Mouse (Mus musculus): Measurements from ENCODE around the gene Ist1. TPM values are rescaled to one million over a fixed set of nuclear protein-coding genes. Genes with fewer than 3 reads are reported as not detected.

Ist1 gene
- polyA plus RNA-seq, 1 experiment from 2014 or later, result 182 TPM

- ATAC-seq (ENCODE audit: low FRiP score), result no peak
- H3K9ac ChIP-seq (ENCODE audit: low read length), result no peak overlapping the region
- H3K9me3 ChIP-seq (ENCODE audit: control insufficient read depth, low read length), result no peaks in the 10 kb centered on the region
- H3K4me1 ChIP-seq (ENCODE audit: control insufficient read depth, insufficient read depth, low read length), result peaks cover 16% of the 10 kb centered on the region
- H3K27ac ChIP-seq (ENCODE audit: low read depth, low read length), result no peak overlapping the region
- WGBS, result 93% methylated on average over 4 of the region's 4 CpGs
- DNase-seq (ENCODE audit: low spot score, missing footprints), result no peak
- no peak overlapping the region for H3K4me3 ChIP-seq (ENCODE audit: low read depth, low read length)
- peaks cover 5% of the 10 kb centered on the region; the same call in 1 of the 2 replicates for H3K27me3 ChIP-seq (ENCODE audit: control insufficient read depth, insufficient read depth, low read length)
- H3K4me2 ChIP-seq, result no peak overlapping the region
- peaks cover 20% of the 10 kb centered on the region for H3K36me3 ChIP-seq (ENCODE audit: control insufficient read depth, insufficient read depth, low read length)
Measured at GRCm38 (mm10) chr8:109707921-109708320, 14.9 kb upstream of the Ist1 start.

GRCm38 (mm10) chr8:109706874-109707237 is 13.8 kb upstream of the Ist1 start:
- Histone ChIP-seq H3K27ac (ENCODE audit: low read depth, low read length) (no peak overlapping the region), H3K4me2 (peak overlapping the region; percentile 91), H3K4me1 (ENCODE audit: control insufficient read depth, insufficient read depth, low read length) (peaks cover 16% of the 10 kb centered on the region), H3K9ac (ENCODE audit: low read length) (peak overlapping the region; percentile 99), H3K4me3 (ENCODE audit: low read depth, low read length) (peak overlapping the region; percentile 98), H3K27me3 (ENCODE audit: control insufficient read depth, insufficient read depth, low read length) (peaks cover 5% of the 10 kb centered on the region; the same call in 1 of the 2 replicates), H3K9me3 (ENCODE audit: control insufficient read depth, low read length) (no peaks in the 10 kb centered on the region), H3K36me3 (ENCODE audit: control insufficient read depth, insufficient read depth, low read length) (peaks cover 11% of the 10 kb centered on the region; the same call in 1 of the 2 replicates)
- DNase-seq (ENCODE audit: low spot score, missing footprints) (peak; percentile 97), ATAC-seq (ENCODE audit: low FRiP score) (peak; percentile 22; the same call in 1 of the 2 replicates)
- 34% methylated on average over 2 of the region's 2 CpGs for WGBS

GRCm38 (mm10) chr8:109706076-109706873 is 13.2 kb upstream of the Ist1 start:
- peak overlapping the region; percentile 98 for H3K4me3 ChIP-seq (ENCODE audit: low read depth, low read length)
- 2% methylated on average over 30 of the region's 30 CpGs for WGBS
- H3K4me2 ChIP-seq, result peak overlapping the region; percentile 91
- no peaks in the 10 kb centered on the region for H3K9me3 ChIP-seq (ENCODE audit: control insufficient read depth, low read length)
- ATAC-seq (ENCODE audit: low FRiP score), result peak; percentile 56
- peaks cover 10% of the 10 kb centered on the region; the same call in 1 of the 2 replicates for H3K36me3 ChIP-seq (ENCODE audit: control insufficient read depth, insufficient read depth, low read length)
- peaks cover 5% of the 10 kb centered on the region; the same call in 1 of the 2 replicates for H3K27me3 ChIP-seq (ENCODE audit: control insufficient read depth, insufficient read depth, low read length)
- peak overlapping the region; percentile 99 for H3K9ac ChIP-seq (ENCODE audit: low read length)
- H3K4me1 ChIP-seq (ENCODE audit: control insufficient read depth, insufficient read depth, low read length), result peaks cover 16% of the 10 kb centered on the region
- peak overlapping the region; percentile 88 for H3K27ac ChIP-seq (ENCODE audit: low read depth, low read length)
- peak; percentile 94 for DNase-seq (ENCODE audit: low spot score, missing footprints)

GRCm38 (mm10) chr8:109705320-109706075 is 12.4 kb upstream of the Ist1 start, which contains the start of gene Zfp821:
Zfp821 (plus strand) TSS chr8:109705546.
- H3K4me2 ChIP-seq, result peak within 1 kb of the TSS; percentile 91
- peak; percentile 90 for ATAC-seq (ENCODE audit: low FRiP score)
- DNase-seq (ENCODE audit: low spot score, missing footprints), result peak; percentile 100
- no peaks in the 10 kb centered on the region for H3K9me3 ChIP-seq (ENCODE audit: control insufficient read depth, low read length)
- peak within 1 kb of the TSS; percentile 88 for H3K27ac ChIP-seq (ENCODE audit: low read depth, low read length)
- peak within 1 kb of the TSS; percentile 99 for H3K9ac ChIP-seq (ENCODE audit: low read length)
- under 1% methylated on average over 51 of the region's 100 CpGs for WGBS
- H3K4me1 ChIP-seq (ENCODE audit: control insufficient read depth, insufficient read depth, low read length), result peaks cover 16% of the 10 kb centered on the region
- peaks cover 5% of the 10 kb centered on the region; the same call in 1 of the 2 replicates for H3K27me3 ChIP-seq (ENCODE audit: control insufficient read depth, insufficient read depth, low read length)
- 0 out of 2 replicates have a peak, but pooled peaks cover 9% of the 10 kb centered on the region for H3K36me3 ChIP-seq (ENCODE audit: control insufficient read depth, insufficient read depth, low read length)
- peak within 1 kb of the TSS; percentile 98 for H3K4me3 ChIP-seq (ENCODE audit: low read depth, low read length)

GRCm38 (mm10) chr8:109704565-109705319 is 11.7 kb upstream of the Ist1 start:
- no peak for ATAC-seq (ENCODE audit: low FRiP score)
- Histone ChIP-seq H3K36me3 (ENCODE audit: control insufficient read depth, insufficient read depth, low read length) (0 out of 2 replicates have a peak, but pooled peaks cover 9% of the 10 kb centered on the region), H3K4me1 (ENCODE audit: control insufficient read depth, insufficient read depth, low read length) (peaks cover 16% of the 10 kb centered on the region), H3K9ac (ENCODE audit: low read length) (peak overlapping the region; percentile 99; the same call in 1 of the 2 replicates), H3K9me3 (ENCODE audit: control insufficient read depth, low read length) (no peaks in the 10 kb centered on the region), H3K4me3 (ENCODE audit: low read depth, low read length) (peak overlapping the region; percentile 98), H3K27ac (ENCODE audit: low read depth, low read length) (no peak overlapping the region), H3K4me2 (peak overlapping the region; percentile 91), H3K27me3 (ENCODE audit: control insufficient read depth, insufficient read depth, low read length) (peaks cover 5% of the 10 kb centered on the region; the same call in 1 of the 2 replicates)
- no peak for DNase-seq (ENCODE audit: low spot score, missing footprints)
- 13% methylated on average over 24 of the region's 24 CpGs for WGBS

- DNase-seq (ENCODE audit: low spot score, missing footprints), result no peak
- Histone ChIP-seq H3K9me3 (ENCODE audit: control insufficient read depth, low read length) (no peaks in the 10 kb centered on the region), H3K27ac (ENCODE audit: low read depth, low read length) (no peak overlapping the region), H3K4me1 (ENCODE audit: control insufficient read depth, insufficient read depth, low read length) (peaks cover 4% of the 10 kb centered on the region), H3K36me3 (ENCODE audit: control insufficient read depth, insufficient read depth, low read length) (no peaks in the 10 kb centered on the region), H3K27me3 (ENCODE audit: control insufficient read depth, insufficient read depth, low read length) (no peaks in the 10 kb centered on the region), H3K4me2 (no peak overlapping the region), H3K4me3 (ENCODE audit: low read depth, low read length) (no peak overlapping the region), H3K9ac (ENCODE audit: low read length) (no peak overlapping the region)
- WGBS, result 83% methylated on average over 3 of the region's 3 CpGs
- no peak for ATAC-seq (ENCODE audit: low FRiP score)
Measured at GRCm38 (mm10) chr8:109698477-109698876, 5.4 kb upstream of the Ist1 start.

GRCm38 (mm10) chr8:109697754-109698153 is 4.7 kb upstream of the Ist1 start:
- no peak for ATAC-seq (ENCODE audit: low FRiP score)
- no peak overlapping the region for H3K27ac ChIP-seq (ENCODE audit: low read depth, low read length)
- no peaks in the 10 kb centered on the region for H3K36me3 ChIP-seq (ENCODE audit: control insufficient read depth, insufficient read depth, low read length)
- WGBS, result 65% methylated on average over 1 of the region's 1 CpGs
- no peak overlapping the region for H3K9ac ChIP-seq (ENCODE audit: low read length)
- no peak for DNase-seq (ENCODE audit: low spot score, missing footprints)
- no peak overlapping the region for H3K4me2 ChIP-seq
- no peak overlapping the region for H3K4me3 ChIP-seq (ENCODE audit: low read depth, low read length)
- H3K4me1 ChIP-seq (ENCODE audit: control insufficient read depth, insufficient read depth, low read length), result peaks cover 4% of the 10 kb centered on the region
- H3K9me3 ChIP-seq (ENCODE audit: control insufficient read depth, low read length), result no peaks in the 10 kb centered on the region
- H3K27me3 ChIP-seq (ENCODE audit: control insufficient read depth, insufficient read depth, low read length), result no peaks in the 10 kb centered on the region

- DNase-seq (ENCODE audit: low spot score, missing footprints) (no peak), ATAC-seq (ENCODE audit: low FRiP score) (no peak)
- no peaks in the 10 kb centered on the region for H3K9me3 ChIP-seq (ENCODE audit: control insufficient read depth, low read length)
- H3K36me3 ChIP-seq (ENCODE audit: control insufficient read depth, insufficient read depth, low read length), result no peaks in the 10 kb centered on the region
- H3K4me3 ChIP-seq (ENCODE audit: low read depth, low read length), result no peak overlapping the region; the same call in 1 of the 2 replicates
- H3K27me3 ChIP-seq (ENCODE audit: control insufficient read depth, insufficient read depth, low read length), result no peaks in the 10 kb centered on the region
- peak overlapping the region; percentile 85; the same call in 1 of the 2 replicates for H3K4me2 ChIP-seq
- H3K27ac ChIP-seq (ENCODE audit: low read depth, low read length), result no peak overlapping the region
- WGBS, result 61% methylated on average over 6 of the region's 6 CpGs
- H3K4me1 ChIP-seq (ENCODE audit: control insufficient read depth, insufficient read depth, low read length), result peaks cover 17% of the 10 kb centered on the region
- no peak overlapping the region for H3K9ac ChIP-seq (ENCODE audit: low read length)
Measured at GRCm38 (mm10) chr8:109694154-109694553, 1.1 kb upstream of the Ist1 start.

Data from midbrain, embryonic 11.5 days (tissue).